Mouse (Mus musculus): ENCODE measurements at regions not wholly inside any gene's neighbourhood (a gene's known extent, or its start where the extent isn't known, plus 50 kb on each side); places are given as distances from the start of the nearest gene placed in this dataset.
A peak's percentile ranks its signal among the peaks of the same experiment; 100 is the strongest.

DNA sequence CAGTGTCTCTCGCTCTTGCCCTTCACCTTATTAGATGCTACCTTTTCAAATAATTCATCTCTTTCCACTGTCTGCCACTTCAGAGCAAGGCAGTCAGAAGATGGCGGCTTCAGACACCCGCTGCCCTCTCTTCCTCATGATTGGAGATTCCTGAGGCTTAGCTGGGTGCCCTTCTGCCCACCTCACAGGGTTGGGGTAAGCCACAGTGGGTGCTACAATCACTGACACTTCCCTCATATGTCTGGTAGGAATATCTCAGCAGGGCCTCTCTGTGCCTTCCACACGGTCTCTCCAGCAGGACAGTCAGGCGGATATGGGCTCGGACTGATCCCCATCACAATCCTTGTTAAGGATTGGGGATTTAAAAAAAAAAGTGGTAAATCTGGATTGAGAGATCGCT, 53.2 kb upstream of the Rpl36-ps4 start:
- no peak for DNase-seq (ENCODE audit: low spot score in 2 of 2)

DNA sequence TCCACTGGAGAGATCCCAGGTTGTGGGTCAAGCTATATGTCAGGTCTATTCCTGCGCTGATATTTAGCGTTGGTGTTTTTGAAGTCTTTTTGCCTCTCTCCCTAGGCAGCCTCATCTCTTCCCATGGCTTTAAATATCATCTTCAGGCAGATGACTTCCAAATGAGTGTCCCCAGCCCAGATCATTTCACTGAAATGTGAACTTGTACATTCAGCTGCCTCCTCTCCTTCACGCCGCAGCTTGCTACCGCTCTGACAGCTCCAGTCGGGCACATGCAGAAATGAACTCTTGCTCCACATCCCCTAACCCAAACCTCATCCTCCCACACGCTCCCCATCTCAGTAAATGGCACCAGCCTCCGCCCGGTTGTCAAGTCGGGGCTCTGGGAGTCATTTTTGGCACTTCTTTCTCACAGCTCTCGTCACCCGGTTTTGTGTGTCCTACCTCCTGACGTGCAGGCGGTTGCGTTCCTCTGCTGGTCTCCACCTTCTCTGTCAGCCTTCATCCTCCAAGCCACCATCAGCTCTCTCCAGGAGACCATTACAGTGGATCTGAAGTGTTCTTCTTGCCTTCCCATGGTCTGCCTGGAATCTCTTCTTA, 54.0 kb upstream of the Rpl36-ps4 start:
- no peak for DNase-seq (ENCODE audit: low spot score in 2 of 2)

DNA sequence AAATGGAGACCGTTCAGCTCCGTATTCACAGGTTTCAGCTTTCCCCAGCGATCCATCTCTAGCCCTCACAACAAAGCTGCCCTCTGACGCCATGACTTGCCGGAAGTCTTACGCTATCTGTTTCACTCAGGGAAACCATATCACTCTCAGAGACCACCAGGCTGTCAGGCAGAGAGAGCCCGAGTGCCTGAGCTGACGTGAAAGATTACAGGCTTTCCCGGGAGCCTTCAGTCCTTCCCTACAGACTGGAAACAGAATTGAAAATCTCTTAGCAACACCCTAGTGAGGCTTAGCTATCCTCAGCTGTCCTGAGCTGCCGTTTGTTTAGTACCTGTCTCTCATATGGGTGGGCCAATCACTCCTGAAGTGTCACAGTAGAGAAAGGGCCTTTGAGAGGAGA, 54.6 kb upstream of the Rpl36-ps4 start:
- DNase-seq (ENCODE audit: low spot score in 2 of 2): peak in 1 of 2 experiments; percentile 4

DNA sequence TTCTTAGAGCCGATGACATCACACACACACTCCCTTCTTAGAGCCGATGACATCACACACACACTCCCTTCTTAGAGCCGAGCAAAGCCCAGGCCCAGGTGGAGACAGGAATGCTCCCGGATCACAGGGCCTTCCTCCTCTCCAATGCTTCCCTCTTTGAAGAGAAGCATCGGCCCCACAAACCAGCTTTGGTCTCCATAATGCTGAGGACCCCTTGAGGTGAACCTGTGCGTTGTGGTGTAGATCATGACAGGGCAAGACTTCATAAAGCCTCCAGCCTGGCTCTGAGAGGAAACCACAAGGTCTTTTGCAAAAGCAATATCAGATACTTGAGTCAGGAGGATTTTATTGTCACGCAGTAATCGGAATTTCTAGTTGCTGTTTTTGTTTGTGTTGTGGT, 55.3 kb upstream of the Rpl36-ps4 start:
- DNase-seq (ENCODE audit: low spot score in 2 of 2): peak in 1 of 2 experiments; percentile 7

GRCm38 (mm10) chr17:87864842-87865241, 55.9 kb upstream of the Rpl36-ps4 start:
- peak in 1 of 2 experiments; percentile 5 for DNase-seq (ENCODE audit: low spot score in 2 of 2)

DNA sequence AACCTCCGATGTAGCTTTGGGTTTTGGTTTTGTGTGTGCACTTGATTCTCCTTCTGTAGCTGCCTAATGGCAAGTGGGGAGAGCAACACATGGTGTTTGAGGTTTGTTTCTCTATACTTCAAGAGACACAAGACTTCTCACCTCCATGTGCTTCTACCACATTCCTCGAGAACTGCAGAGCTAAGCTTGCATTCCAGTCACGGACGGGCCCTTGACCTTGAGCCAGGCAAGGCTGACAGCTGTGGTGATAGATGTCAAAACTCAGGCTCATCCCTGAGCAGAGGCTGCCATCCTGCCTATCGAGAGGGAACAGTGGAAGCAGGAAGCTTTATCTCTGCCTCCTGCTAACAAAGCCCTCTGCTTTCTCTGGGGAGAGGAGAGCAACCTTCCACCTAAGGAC, 59.2 kb upstream of the Rpl36-ps4 start:
- DNase-seq (ENCODE audit: low spot score in 2 of 2): peak in 1 of 2 experiments; percentile 6

DNA sequence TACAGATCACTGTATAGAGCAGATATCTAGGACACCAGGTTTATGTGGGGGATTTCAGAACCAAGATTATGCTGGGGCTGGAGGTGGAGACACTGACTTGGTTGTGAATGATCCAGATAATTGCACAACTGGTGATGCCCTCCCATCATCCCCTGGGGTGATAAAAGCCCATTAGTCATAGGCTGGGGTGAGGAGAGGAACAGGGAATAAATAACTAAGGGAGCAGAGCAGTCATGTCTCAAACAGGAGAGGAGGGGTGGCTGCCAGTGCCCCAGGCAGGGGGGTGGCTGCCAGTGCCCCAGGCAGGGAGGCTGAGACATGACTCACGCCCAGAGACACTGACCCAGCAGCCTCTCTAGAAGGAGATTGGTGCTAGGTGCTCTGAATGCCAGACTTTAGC, 53.7 kb upstream of the Kcnk12 start:
- DNase-seq (ENCODE audit: low spot score in 2 of 2): no peak

- DNase-seq (ENCODE audit: low spot score in 2 of 2): no peak
Observed at GRCm38 (mm10) chr17:87849897-87850296, 52.1 kb upstream of the Kcnk12 start.

GRCm38 (mm10) chr17:87849421-87849820, 51.6 kb upstream of the Kcnk12 start:
- no peak for DNase-seq (ENCODE audit: low spot score in 2 of 2)

GRCm38 (mm10) chr17:87848964-87849363, 51.2 kb upstream of the Kcnk12 start:
- DNase-seq (ENCODE audit: low spot score in 2 of 2): no peak
